Mouse (Mus musculus): ENCODE measurements around the gene Ushbp1. TPM values are rescaled to one million over a fixed set of nuclear protein-coding genes. Genes with fewer than 3 reads are reported as not detected.
"Not testable (repeated sequence)": the region's sequence is repeated elsewhere in the genome, so short reads cannot be mapped to it uniquely, and the experiment has no call there.

Ushbp1 gene
- total RNA-seq (2021), result 1 to 10 TPM; 5.5 to 9.9 TPM
- long read RNA-seq, experiment 1, partial matches to known transcripts, result 2 of 6 reads
- long read RNA-seq, experiment 1, other reads (novel, unspliced or antisense), result 2 of 6 reads
- long read RNA-seq, experiment 2, transcript Ushbp1-201 (13 exons, 2,438 nt), result major isoform, 7 of 18 reads
- long read RNA-seq, experiment 2, partial matches to known transcripts, result 4 of 18 reads
- long read RNA-seq, experiment 2, other reads (novel, unspliced or antisense), result 7 of 18 reads

- peak; percentile 40 for DNase-seq
Observed at GRCm38 (mm10) chr8:71395629-71396028, at the start of gene Ushbp1. Gene Ushbp1 (minus strand): TSS chr8:71395802.

DNA sequence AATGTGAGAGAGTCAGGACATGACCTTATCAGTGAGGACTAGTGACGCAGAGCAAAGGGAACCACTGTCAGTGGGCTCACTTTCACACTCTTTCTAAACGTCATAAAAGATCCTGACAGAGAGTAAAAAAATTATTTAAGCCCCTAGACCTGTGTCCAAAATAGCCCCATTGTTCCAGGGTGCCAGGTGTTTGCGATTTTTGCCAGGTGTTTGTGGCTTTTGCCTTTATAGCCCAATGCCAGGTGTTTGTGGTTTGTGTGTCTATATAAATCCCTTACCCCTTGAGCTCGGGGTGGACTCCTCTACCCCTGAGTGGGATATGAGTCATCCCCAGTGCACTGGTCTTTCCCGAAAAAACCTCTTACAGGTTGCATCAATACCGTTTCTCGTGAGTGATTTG, 49.5 kb upstream of the Ushbp1 start:
- DNase-seq, result no peak

- DNase-seq, result no peak
Observed at GRCm38 (mm10) chr8:71441404-71441803, 45.8 kb upstream of the Ushbp1 start.

DNA sequence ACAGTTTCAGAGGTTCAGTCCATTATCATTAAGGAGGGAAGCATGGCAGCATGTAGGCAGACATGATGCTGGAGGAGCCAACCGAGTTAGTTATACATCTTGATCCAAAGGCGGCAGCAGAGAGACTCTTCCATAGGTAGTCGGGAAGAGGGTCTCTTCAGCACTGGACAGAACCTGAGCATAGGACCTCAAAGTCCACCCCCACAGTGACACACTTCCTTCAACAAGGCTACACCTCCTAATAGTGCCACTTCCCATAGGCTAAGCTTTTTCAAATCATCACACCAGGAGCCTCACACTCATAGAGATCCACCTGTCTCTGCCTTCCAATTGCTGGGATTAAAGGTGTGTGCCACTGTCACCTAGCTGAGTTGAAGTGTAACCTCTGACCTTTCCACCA, 41.4 kb upstream of the Ushbp1 start:
- no peak for DNase-seq

- DNase-seq, result not testable (repeated sequence)
Observed at GRCm38 (mm10) chr8:71432935-71433334, 37.3 kb upstream of the Ushbp1 start.

GRCm38 (mm10) chr8:71422121-71422520, 26.5 kb upstream of the Ushbp1 start:
- no peak for DNase-seq

DNA sequence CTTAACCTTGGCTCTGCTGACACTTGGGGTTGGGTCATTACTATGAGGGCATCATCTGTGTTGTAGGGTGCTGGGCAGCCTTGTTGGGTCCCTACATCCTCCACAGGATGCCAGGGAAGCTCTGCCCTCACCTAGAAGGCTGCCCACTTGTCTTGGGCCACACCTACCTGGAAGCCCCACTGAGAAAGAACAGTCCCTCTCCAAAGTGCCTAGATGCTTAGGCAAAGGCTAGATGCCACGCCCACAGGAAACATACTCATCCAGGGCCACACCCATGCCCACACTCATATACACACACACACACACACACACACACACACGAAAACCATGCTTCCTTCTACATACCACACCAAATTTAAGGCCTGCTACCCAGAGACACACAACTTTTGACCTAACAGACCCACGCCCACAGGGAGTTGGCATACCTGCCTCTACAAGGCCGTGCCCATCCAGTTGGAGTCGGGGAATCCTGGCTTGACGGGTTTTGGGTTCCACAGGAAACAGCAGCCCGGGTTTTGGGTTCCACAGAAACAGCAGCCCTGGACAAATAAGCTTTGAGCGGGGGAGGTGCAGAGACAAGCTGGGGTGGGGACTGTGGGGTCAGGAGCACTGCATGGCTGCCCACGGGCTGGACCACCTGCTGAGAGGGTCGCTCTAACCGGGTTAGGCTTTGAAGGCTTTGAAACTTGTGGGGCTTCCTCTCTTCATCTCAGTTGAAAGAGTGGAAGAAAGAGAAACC, 16.1 kb upstream of the Ushbp1 start:
- DNase-seq, result no peak

DNA sequence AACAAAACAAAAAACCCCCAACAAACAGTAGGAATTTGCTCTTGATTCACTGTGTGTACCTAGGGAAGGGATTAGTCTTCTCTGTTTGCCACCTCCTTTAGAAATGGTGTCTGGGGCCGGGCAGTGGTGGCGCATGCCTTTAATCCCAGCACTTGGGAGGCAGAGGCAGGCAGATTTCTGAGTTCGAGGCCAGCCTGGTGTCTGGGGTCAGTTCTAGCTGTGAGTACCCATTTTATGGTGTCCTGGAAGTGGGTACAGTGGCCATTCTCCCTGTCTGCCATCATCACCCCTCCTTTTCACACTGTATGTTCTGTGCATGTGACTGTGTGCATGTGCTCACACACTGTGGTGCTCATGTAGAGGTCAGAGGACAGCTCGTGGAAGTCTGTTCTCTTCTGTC, 12.6 kb upstream of the Ushbp1 start:
- DNase-seq, result no peak

- no peak for DNase-seq
Observed at GRCm38 (mm10) chr8:71407441-71407840, 11.8 kb upstream of the Ushbp1 start.

DNA sequence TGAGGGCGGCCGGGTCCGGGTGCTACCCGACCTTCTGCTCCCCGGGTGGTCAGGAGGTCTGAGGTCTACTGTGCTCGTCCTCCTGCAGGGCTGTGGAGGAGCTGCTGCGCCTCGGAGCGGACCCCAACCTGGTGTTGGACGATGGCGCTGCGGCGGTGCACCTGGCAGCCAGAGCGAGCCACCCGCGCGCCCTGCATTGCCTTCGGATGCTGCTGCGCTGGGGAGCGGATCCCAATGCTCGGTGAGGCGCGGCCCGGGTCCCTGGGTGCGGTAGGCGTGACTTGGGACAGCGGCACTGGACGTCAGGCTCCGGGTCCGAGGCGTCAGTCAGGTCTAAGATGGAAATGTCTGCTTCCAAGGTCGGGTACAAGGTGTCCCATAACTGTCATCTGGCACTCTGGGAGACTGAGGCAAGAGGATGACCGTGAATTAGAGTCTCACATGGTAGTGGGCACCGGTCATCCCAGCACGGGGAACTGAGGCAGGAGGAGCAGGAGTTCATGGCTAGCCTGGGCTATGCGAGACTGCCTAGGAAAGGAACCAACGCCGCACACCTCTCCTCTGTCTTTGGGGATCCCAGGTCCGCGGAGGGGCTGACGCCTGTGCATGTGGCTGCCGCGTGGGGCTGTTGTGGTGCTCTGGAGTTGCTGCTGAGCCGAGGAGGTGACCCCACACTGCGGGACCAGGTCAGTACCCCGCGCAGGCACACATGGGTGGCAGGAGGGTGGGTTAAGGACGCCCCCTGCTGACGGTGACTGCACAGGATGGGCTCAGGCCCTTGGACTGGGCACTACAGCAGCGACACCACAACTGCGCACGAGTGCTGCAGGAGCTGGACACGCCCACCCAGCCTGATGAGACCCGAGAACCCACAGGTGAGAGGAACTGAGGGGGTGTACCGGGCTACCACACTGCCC, 10.8 kb upstream of the Ushbp1 start:
- DNase-seq, result no peak

GRCm38 (mm10) chr8:71405401-71406098, 9.9 kb upstream of the Ushbp1 start, which contains the start of gene Ankle1:
Gene Ankle1 (plus strand): TSS chr8:71406010.
- DNase-seq, result peak; percentile 90

- DNase-seq, result no peak
Observed at GRCm38 (mm10) chr8:71404951-71405351, 9.3 kb upstream of the Ushbp1 start.

DNA sequence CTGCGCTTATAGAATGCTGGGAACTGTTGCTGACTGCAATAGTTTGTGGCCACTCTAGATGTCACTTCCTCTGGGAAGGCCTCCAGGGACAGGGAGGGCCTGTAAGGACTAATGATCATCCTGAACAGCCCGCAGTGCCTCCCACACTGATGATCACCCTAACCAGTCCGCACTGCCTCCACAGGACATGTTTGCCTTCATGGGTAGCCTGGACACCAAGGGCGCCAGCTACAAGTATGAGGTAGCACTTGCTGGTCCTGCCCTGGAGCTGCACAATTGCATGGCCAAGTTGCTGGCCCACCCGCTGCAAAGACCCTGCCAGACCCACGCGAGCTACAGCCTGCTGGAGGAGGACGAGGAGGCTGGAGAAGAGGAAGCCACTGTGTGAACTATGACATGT, 8.4 kb upstream of the Ushbp1 start:
- no peak for DNase-seq

- no peak for DNase-seq
Observed at GRCm38 (mm10) chr8:71403107-71403885, 7.7 kb upstream of the Ushbp1 start.

GRCm38 (mm10) chr8:71402446-71402964, 6.9 kb upstream of the Ushbp1 start:
- DNase-seq, result no peak

- DNase-seq, result no peak
Observed at GRCm38 (mm10) chr8:71401454-71401853, 5.9 kb upstream of the Ushbp1 start.

DNA sequence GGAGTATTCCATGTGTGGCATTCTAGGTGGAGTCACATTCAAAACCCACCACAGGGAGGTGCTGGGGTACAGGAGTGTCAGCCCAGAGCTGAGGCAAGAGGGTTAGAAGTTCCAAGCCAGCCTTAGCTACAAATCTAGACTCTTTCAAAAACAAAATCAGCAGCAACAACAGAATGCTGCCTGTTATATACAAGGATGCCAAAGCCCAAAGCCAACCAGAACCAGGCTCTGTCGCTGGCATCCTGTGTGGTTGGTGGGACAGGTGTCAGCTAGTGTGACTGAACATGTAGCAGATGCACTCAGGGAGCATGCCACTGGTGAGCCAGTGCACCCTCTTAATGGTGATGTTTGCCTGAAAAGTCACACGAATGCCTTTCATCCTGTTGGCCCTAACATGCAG, 5.2 kb upstream of the Ushbp1 start:
- DNase-seq, result no peak

DNA sequence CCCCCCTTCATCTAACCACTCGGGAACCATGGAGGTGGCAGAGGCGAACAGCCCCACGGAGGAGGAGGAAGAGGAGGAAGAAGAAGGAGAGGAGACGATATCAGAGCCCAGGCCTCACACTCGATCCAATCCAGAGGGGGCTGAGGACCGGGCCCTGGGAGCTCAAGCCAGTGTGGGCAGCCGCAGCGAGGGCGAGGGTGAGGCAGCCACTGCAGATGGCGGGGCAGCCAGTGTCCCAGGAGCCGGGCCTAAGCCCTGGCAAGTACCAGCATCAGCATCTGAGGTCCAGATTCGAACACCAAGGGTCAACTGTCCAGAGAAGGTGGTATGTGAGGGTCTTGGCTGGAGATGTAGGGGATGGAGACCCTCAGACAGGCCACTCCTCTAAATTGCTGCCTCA, 2.1 kb upstream of the Ushbp1 start:
- DNase-seq, result no peak

DNA sequence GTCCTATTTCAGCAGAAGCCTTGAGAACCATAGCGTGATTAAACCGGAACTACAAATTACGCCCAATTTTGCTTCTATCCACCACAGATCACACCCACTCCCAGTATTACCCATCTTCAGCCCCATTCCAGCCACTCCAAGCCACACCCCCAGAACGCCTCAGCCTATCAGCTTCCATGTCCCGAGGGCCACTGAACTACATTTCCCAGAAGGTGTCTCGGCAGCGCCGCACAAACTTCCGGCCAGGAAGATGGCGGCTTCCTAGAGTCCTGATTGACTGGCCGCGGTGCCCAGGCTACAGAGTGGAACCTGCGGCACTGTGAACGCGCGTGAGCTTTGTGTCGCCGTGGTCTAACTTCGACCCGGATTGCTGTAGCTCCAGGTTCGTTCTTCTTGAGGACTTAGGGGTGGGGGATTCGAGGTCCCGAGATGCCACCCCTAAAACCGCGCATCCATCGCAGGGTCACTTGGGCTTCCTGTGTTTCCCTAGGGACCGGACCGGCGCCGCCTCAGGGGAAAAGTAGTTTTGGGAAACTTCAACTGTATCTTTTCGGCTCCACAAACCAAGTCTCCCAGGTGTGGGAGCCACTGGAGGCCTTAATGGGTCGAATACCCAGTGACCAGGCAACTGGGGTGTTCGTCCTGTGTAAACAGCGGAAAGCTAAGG, 1.2 kb upstream of the Ushbp1 start, which contains the start of gene Babam1:
Gene Babam1 (plus strand): TSS at position 223 of the 667 bp plus-strand sequence.
- peak; percentile 93 for DNase-seq

GRCm38 (mm10) chr8:71395071-71395470, 531 bp downstream of the Ushbp1 start:
- DNase-seq, result peak; percentile 6

Measured in gastrocnemius, postnatal 25 days (tissue).